Mouse (Mus musculus) midbrain, embryonic 13.5 days (tissue): Measurements from ENCODE around the gene Cipc. TPM values are rescaled to one million over a fixed set of nuclear protein-coding genes. Genes with fewer than 3 reads are reported as not detected.

Source experiments
- ATAC-seq: fragments of 200-750 bp; cut with Nextera tagmentation; 2 replicates; pipeline ENCODE4 v1.8.0; 2017; ENCODE audit warnings: mild to moderate bottlenecking, moderate TSS enrichment, moderate library complexity
- H3K27ac ChIP-seq: fragments of 300-500 bp; sonication (generic); 2 replicates; pipeline ENCODE4 v1.5.1; 2015; ENCODE audit warnings: inconsistent platforms, mild to moderate bottlenecking, moderate library complexity
- H3K27me3 ChIP-seq: fragments of 300-500 bp; sonication (generic); 2 replicates; pipeline ENCODE4 v1.6.1; 2015; ENCODE audit warnings: mild to moderate bottlenecking, inconsistent platforms
- H3K36me3 ChIP-seq: fragments of 300-500 bp; sonication (generic); 2 replicates; pipeline ENCODE4 v1.6.1; 2015; ENCODE audit warnings: mild to moderate bottlenecking, inconsistent platforms
- H3K4me1 ChIP-seq: fragments of 300-500 bp; sonication (generic); replicated peaks from 2 replicates; pipeline ENCODE4 v1.6.1; 2015; ENCODE audit warnings: inconsistent platforms
- H3K4me2 ChIP-seq: fragments of 300-500 bp; sonication (generic); replicated peaks from 2 replicates; pipeline ENCODE4 v1.6.1; 2015; ENCODE audit warnings: moderate library complexity, mild to moderate bottlenecking, inconsistent platforms
- H3K4me3 ChIP-seq: fragments of 300-500 bp; sonication (generic); replicated peaks from 2 replicates; pipeline ENCODE4 v1.5.1; 2015; ENCODE audit warnings: mild to moderate bottlenecking, inconsistent platforms
- H3K9ac ChIP-seq: fragments of 300-500 bp; sonication (generic); replicated peaks from 2 replicates; pipeline ENCODE4 v1.6.1; 2015; ENCODE audit warnings: mild to moderate bottlenecking, inconsistent platforms
- H3K9me3 ChIP-seq: fragments of 300-500 bp; sonication (generic); 2 replicates; pipeline ENCODE4 v1.6.1; 2016; ENCODE audit warnings: mild to moderate bottlenecking, inconsistent platforms
- WGBS: fragments of 180-500 bp; shearing (Covaris S2); methylation state at CpG from one replicate; pipeline ENCODE4 v1.1.7; 2015; 5-methylcytosine and 5-hydroxymethylcytosine counted together
- polyA plus RNA-seq: library from polyadenylated mRNA; unstranded; fragments of >200 nt; fragmentation: Nextera tagmentation; extraction: Ambion mirVana; gene quantifications from 2 replicates; pipeline ENCODE4 v1.2.1, GENCODE M21; 2015

The Cipc gene
- polyA plus RNA-seq, 1 experiment from 2014 or later: 51.2 TPM

DNA sequence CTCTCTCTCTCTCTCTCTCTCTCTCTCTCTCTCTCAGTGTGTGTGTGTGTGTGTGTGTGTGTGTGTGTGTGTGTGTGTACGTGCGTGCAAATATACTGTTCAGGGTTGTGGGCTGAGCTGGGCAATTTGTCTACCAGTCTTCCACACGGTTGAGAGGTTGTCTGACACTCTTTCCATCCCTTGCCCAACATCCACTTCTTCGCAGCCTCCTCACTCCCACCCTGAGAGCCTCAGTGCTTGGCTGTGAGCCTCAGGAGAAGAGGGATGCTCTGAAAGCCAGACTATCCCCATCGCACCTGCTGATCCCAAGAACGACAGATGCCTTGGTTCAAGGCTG is 54.0 kb downstream of the Cipc start:
- 46% methylated on average over 6 of the region's 6 CpGs for WGBS
- peak; percentile 63 for ATAC-seq
- no peak overlapping the region for H3K27ac ChIP-seq

GRCm38 (mm10) chr12:87002209-87002608 is 55.4 kb downstream of the Cipc start:
- no peak overlapping the region for H3K9ac ChIP-seq
- ATAC-seq: no peak
- WGBS: 61% methylated on average over 7 of the region's 7 CpGs

More for the DNA sequence above, 54.0 kb downstream of the Cipc start:
- peaks cover 22% of the 10 kb centered on the region for H3K4me1 ChIP-seq
- no peak overlapping the region for H3K4me3 ChIP-seq
- H3K9me3 ChIP-seq: no peaks in the 10 kb centered on the region
- H3K9ac ChIP-seq: no peak overlapping the region
- H3K27me3 ChIP-seq: no peaks in the 10 kb centered on the region
- H3K36me3 ChIP-seq: no peaks in the 10 kb centered on the region
- no peak overlapping the region for H3K4me2 ChIP-seq

GRCm38 (mm10) chr12:87002815-87003214 is 56.0 kb downstream of the Cipc start:
- Histone ChIP-seq H3K36me3 (no peaks in the 10 kb centered on the region), H3K27ac (no peak overlapping the region), H3K9me3 (no peaks in the 10 kb centered on the region), H3K4me1 (peaks cover 22% of the 10 kb centered on the region), H3K27me3 (no peaks in the 10 kb centered on the region), H3K4me3 (no peak overlapping the region), H3K4me2 (no peak overlapping the region), H3K9ac (no peak overlapping the region)
- no peak for ATAC-seq
- WGBS: 87% methylated on average over 7 of the region's 7 CpGs

More at GRCm38 (mm10) chr12:87002209-87002608, 55.4 kb downstream of the Cipc start:
- Histone ChIP-seq H3K36me3 (no peaks in the 10 kb centered on the region), H3K4me3 (no peak overlapping the region), H3K27me3 (no peaks in the 10 kb centered on the region), H3K9me3 (no peaks in the 10 kb centered on the region), H3K4me1 (peaks cover 22% of the 10 kb centered on the region), H3K27ac (no peak overlapping the region), H3K4me2 (no peak overlapping the region)

- no peak overlapping the region for H3K4me2 ChIP-seq
These were observed 56.8 kb downstream of the Cipc start for GRCm38 (mm10) chr12:87003606-87004005.

DNA sequence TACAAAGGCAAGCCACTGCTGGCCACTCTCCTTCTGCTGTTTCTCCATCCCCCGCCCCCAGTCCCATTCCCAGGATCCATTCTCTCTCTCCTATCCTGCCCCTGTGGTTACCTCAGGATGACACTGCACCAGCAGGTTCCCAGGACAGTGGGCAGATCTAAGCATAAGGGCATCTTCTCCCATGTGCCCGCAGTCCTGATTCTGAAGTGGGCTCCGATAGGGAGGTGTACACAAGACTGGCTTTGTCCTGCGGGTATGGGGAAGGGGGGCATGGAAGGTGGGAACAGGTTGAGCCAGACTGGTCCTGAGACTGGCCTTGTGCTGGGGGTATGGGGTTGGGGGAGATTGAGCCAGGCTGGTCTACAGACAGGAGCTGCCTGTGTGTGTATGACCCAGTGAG is 57.8 kb downstream of the Cipc start:
- no peak for ATAC-seq
- no peaks in the 10 kb centered on the region for H3K9me3 ChIP-seq
- H3K4me2 ChIP-seq: no peak overlapping the region
- no peak overlapping the region for H3K4me3 ChIP-seq
- no peak overlapping the region for H3K9ac ChIP-seq
- H3K36me3 ChIP-seq: no peaks in the 10 kb centered on the region
- WGBS: 85% methylated on average over 4 of the region's 4 CpGs
- peaks cover 22% of the 10 kb centered on the region for H3K4me1 ChIP-seq
- H3K27me3 ChIP-seq: no peaks in the 10 kb centered on the region
- peak overlapping the region; percentile 22; the same call in 1 of the 2 replicates for H3K27ac ChIP-seq

More at GRCm38 (mm10) chr12:87003606-87004005, 56.8 kb downstream of the Cipc start:
- no peaks in the 10 kb centered on the region for H3K27me3 ChIP-seq
- 57% methylated on average over 3 of the region's 3 CpGs for WGBS
- ATAC-seq: no peak
- H3K4me1 ChIP-seq: peaks cover 22% of the 10 kb centered on the region
- no peak overlapping the region for H3K9ac ChIP-seq
- H3K9me3 ChIP-seq: no peaks in the 10 kb centered on the region
- no peak overlapping the region for H3K27ac ChIP-seq
- no peak overlapping the region for H3K4me3 ChIP-seq
- no peaks in the 10 kb centered on the region for H3K36me3 ChIP-seq

Other genes starting within 250 kb of the Cipc start
- gene Angel1, start 220.6 kb upstream of the Cipc start, polyA plus RNA-seq: 10.3 and 10.9 TPM in 2 replicates
- not detected in 2 replicates for gene Lrrc74a, start 212.7 kb upstream of the Cipc start, polyA plus RNA-seq
- gene Irf2bpl, start 62.2 kb upstream of the Cipc start, polyA plus RNA-seq: 65.3 and 75.5 TPM in 2 replicates
- gene Zdhhc22, start 43.4 kb downstream of the Cipc start, polyA plus RNA-seq: 6.0 and 7.1 TPM in 2 replicates
- gene Tmem63c, start 74.3 kb downstream of the Cipc start, polyA plus RNA-seq: 3.7 and 4.3 TPM in 2 replicates
- gene Ngb, start 155.5 kb downstream of the Cipc start, polyA plus RNA-seq: 1.3 and 1.6 TPM in 2 replicates
- gene Gstz1, start 200.1 kb downstream of the Cipc start, polyA plus RNA-seq: 29.9 and 32.5 TPM in 2 replicates
- 13.2 and 14.3 TPM in 2 replicates for gene Pomt2, start 200.9 kb downstream of the Cipc start, polyA plus RNA-seq